Mouse (Mus musculus) testis, adult 2 months (tissue): Measurements from ENCODE around the gene Apoa5.

Experiments used
- CTCF ChIP-seq: fragments of 200-500 bp; IDR thresholded peaks from 2 replicates; pipeline ENCODE4 v1.5.1; 2012; ENCODE audit warnings: low read depth, mild to moderate bottlenecking, inconsistent platforms, low read length, moderate library complexity; ENCODE audit not compliant: control insufficient read depth, insufficient read depth, insufficient replicate concordance
- POLR2A ChIP-seq: fragments of 200-500 bp; IDR thresholded peaks from 2 replicates; pipeline ENCODE4 v1.6.1; 2012; ENCODE audit warnings: low read depth, mild to moderate bottlenecking, inconsistent platforms, low read length, moderate library complexity; ENCODE audit not compliant: control insufficient read depth

DNA sequence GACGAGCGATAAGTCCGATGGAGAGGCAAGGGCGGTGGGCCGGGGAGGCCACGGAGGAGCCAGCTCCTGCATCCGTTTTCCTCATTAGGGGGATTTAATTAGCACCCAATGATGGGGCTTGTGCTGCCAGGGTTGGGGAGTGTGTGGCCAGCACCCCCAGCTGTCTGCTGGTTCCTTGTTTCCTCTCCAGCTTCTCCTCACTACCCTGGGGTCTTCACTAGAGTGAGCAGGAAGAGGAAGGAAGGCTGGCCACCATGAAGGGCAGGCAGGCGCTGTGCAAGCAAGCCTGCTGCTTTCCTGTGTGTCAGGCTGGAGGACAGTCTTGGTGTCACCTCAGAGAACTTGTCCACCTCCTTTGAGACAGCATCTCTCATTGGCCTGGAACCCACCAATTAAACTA, 48.5 kb downstream of the Apoa5 start:
- TF ChIP-seq POLR2A (no peak), CTCF (no peak)
